Mouse (Mus musculus) cerebellum, adult 2 months (tissue): Measurements from ENCODE around the gene Mtmr14. TPM values are rescaled to one million over a fixed set of nuclear protein-coding genes. Genes with fewer than 3 reads are reported as not detected.

Source experiments
- DNase-seq, 2 experiments: peaks; one replicate each; pipeline ENCODE4 v3.0.0; 2021
- H3K27ac ChIP-seq: fragments of 200-500 bp; 2 replicates; pipeline ENCODE4 v1.5.1; 2012; ENCODE audit warnings: low read length, control low read depth, inconsistent platforms; ENCODE audit not compliant: insufficient read depth
- H3K27me3 ChIP-seq: fragments of 200-500 bp; 2 replicates; pipeline ENCODE4 v1.6.1; 2012; ENCODE audit warnings: inconsistent platforms, mild to moderate bottlenecking, low read length, moderate library complexity; ENCODE audit not compliant: control insufficient read depth, insufficient read depth
- H3K4me1 ChIP-seq: fragments of 200-500 bp; 2 replicates; pipeline ENCODE4 v1.6.1; 2011; ENCODE audit warnings: low read length; ENCODE audit not compliant: control insufficient read depth, insufficient read depth
- H3K4me3 ChIP-seq: fragments of 200-500 bp; replicated peaks from 2 replicates; pipeline ENCODE3; 2011; ENCODE audit warnings: mild to moderate bottlenecking, low read depth, low read length, control low read depth; ENCODE audit not compliant: insufficient read depth
- CTCF ChIP-seq: fragments of 200-500 bp; IDR thresholded peaks from 2 replicates; pipeline ENCODE4 v1.5.1; 2011; ENCODE audit warnings: low read depth, mild to moderate bottlenecking, control low read depth, low read length, moderate library complexity, borderline replicate concordance; ENCODE audit not compliant: insufficient read depth
- POLR2A ChIP-seq: fragments of 200-500 bp; IDR thresholded peaks from 2 replicates; pipeline ENCODE4 v1.6.1; 2011; ENCODE audit warnings: low read length, control low read depth, borderline replicate concordance; ENCODE audit not compliant: insufficient read depth
- WGBS: fragments of 180-500 bp; shearing (Covaris S2); methylation state at CpG from one replicate; pipeline ENCODE4 v1.1.7; 2018; 5-methylcytosine and 5-hydroxymethylcytosine counted together
- polyA plus RNA-seq: library from polyadenylated mRNA; depleted of rRNA; stranded (reverse); fragments of >200 nt; gene quantifications from 2 replicates; pipeline ENCODE4 v1.2.3, GENCODE M21; 2012; rRNA removed

Gene Mtmr14
- 23.8 and 24.2 TPM in 2 replicates for polyA plus RNA-seq

DNA sequence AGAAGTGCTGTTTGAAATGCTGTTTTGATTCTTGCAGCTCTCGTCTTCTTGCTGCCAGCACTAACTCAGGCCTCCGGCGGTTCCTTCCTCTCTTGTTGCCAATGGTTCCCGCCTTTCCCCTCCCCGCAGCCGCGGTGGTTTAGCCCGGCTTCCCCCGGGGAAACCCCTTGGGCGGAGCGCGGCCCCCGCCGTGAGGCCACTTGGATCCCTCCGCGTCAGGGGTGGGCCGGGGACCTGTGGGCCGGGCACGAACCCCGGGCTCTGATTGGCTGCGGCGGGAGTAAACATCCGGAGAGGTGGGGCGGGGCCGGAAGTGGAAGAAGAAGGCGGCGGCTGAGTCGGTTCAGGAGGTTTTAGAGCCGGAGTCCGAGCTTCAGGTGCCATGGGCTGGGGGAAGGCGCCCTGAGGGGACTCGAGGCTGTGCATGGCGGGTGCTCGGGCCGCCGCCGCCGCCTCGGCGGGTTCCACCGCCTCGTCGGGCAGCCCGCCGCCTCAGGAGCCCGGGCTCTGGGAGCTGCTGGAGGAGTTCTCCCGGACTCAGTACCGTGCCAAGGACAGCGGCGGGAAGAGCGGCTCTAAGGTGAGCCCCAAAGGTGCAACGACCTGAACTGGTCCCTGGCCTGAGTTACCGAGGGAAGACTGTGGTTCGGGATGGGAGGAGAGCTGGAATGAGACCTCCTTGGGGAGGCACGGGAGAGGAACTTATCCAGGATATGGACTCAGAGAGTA is at the start of gene Mtmr14:
Gene Mtmr14, plus strand, starts transcription at position 302 of the 729 bp plus-strand sequence.
- H3K4me1 ChIP-seq, result peaks cover 6% of the 10 kb centered on the region; the same call in 1 of the 2 replicates
- DNase-seq, result peak; percentile 98 to 99
- peak within 1 kb of the TSS; percentile 95 for H3K4me3 ChIP-seq
- H3K27me3 ChIP-seq, result no peaks in the 10 kb centered on the region
- WGBS, result under 1% methylated on average over 55 of the region's 55 CpGs
- H3K27ac ChIP-seq, result peak within 1 kb of the TSS; percentile 89
- TF ChIP-seq CTCF, result no peak
- peak; percentile 50; the same call in 1 of the 2 replicates for TF ChIP-seq POLR2A

DNA sequence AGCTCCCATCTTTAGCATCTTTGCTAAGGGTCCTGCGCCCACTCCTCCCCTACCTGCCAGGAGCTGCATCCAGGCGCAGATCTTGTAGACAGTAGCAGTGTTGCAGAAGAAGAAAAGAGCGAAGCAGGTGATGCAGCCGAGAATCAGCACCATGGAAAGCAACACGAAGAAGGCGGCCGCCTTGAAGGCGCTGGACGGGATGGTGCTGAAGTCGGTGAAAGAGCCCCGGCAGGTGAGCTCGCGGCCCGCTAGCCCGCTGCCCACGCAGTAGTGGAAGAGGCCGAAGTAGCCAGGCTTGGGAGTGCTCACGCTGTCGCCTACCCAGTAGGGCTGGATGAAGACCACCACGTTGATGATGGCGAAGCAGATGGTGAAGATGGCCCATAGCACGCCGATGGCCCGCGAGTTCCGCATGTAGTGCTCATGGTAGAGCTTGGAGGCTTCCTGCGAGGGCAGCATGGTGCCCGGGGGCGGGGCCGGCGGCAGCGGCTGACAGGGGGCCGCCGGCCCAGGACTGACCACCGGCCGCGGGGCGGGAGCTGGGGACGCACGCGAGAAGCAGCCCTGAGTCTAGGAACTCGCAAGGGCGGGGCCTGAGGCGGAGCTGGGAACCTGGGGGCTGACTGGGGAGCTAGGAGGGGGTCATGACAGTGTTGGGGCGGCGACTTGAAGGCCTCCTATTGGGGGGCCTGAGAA is 43.7 kb upstream of the Mtmr14 start:
- H3K27ac ChIP-seq, result no peak overlapping the region
- TF ChIP-seq CTCF (no peak), POLR2A (no peak)
- H3K4me3 ChIP-seq, result peak overlapping the region; percentile 97
- H3K4me1 ChIP-seq, result peaks cover 12% of the 10 kb centered on the region; the same call in 1 of the 2 replicates
- WGBS, result 3% methylated on average over 46 of the region's 46 CpGs
- no peaks in the 10 kb centered on the region for H3K27me3 ChIP-seq
- DNase-seq, result peak; percentile 50 to 52

DNA sequence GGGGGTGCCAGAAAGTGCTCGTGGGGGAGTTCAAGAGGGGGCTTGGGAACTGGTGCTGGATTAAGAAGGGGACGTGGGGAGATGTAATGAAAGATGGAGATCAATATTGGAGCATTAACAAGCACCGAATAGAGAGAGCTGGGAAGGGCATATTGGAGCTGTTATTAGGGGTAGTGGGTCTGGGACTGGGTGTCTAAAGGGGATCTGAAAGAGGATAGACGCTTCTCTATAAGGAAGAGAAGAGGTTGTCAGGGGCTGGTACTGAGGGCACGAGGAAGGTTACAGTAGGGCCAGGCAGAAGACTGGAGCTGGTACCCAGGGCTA is 43.2 kb upstream of the Mtmr14 start:
- peaks cover 12% of the 10 kb centered on the region; the same call in 1 of the 2 replicates for H3K4me1 ChIP-seq
- H3K4me3 ChIP-seq, result peak overlapping the region; percentile 97
- TF ChIP-seq CTCF (no peak), POLR2A (no peak)
- no peak for DNase-seq
- WGBS, result 2% methylated on average over 5 of the region's 5 CpGs
- no peak overlapping the region for H3K27ac ChIP-seq
- no peaks in the 10 kb centered on the region for H3K27me3 ChIP-seq

- 1% methylated on average over 59 of the region's 66 CpGs for WGBS
Measured at GRCm38 (mm10) chr6:113194841-113195595, 42.6 kb upstream of the Mtmr14 start, which contains the start of gene Lhfpl4. Gene Lhfpl4, minus strand, starts transcription at chr6:113195384.

GRCm38 (mm10) chr6:113195596-113195992 is 42.0 kb upstream of the Mtmr14 start:
- DNase-seq, result no peak
- TF ChIP-seq CTCF (no peak), POLR2A (no peak)
- peak overlapping the region; percentile 80 for H3K27ac ChIP-seq
- WGBS, result 3% methylated on average over 9 of the region's 9 CpGs
- peak overlapping the region; percentile 97 for H3K4me3 ChIP-seq
- H3K27me3 ChIP-seq, result no peaks in the 10 kb centered on the region
- H3K4me1 ChIP-seq, result peaks cover 12% of the 10 kb centered on the region; the same call in 1 of the 2 replicates

More at GRCm38 (mm10) chr6:113194841-113195595, 42.6 kb upstream of the Mtmr14 start, which contains the start of gene Lhfpl4:
- H3K27ac ChIP-seq, result peak within 1 kb of the TSS; percentile 80
- DNase-seq, result peak; percentile 76 to 81
- TF ChIP-seq CTCF (no peak), POLR2A (peak; percentile 64)
- peak within 1 kb of the TSS; percentile 97 for H3K4me3 ChIP-seq
- H3K4me1 ChIP-seq, result peaks cover 12% of the 10 kb centered on the region; the same call in 1 of the 2 replicates
- H3K27me3 ChIP-seq, result no peaks in the 10 kb centered on the region

DNA sequence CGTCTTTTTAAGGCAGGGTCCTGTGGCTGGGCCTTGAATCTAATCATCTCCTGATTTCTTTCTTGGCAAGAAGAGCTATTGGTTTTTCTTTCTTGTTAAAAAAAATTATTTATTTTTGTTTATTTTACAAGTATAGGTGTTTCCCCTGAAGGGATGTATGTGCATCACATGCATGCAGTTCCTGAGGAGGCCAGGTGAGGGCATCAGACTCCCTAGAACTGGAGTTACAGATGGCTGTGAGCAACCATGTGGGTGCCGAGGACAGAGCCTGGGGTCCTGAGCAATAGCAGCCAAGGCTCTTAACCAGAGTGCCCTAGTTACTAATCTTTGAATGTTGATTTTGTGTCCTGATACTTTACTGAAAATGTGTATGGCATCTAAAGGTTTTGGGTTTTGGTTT is 21.4 kb upstream of the Mtmr14 start:
- Histone ChIP-seq H3K27ac (no peak overlapping the region), H3K4me1 (no peaks in the 10 kb centered on the region), H3K4me3 (no peak overlapping the region), H3K27me3 (no peaks in the 10 kb centered on the region)
- DNase-seq, result no peak
- TF ChIP-seq POLR2A (no peak), CTCF (no peak)
- WGBS, result 71% methylated on average over 2 of the region's 2 CpGs

GRCm38 (mm10) chr6:113225798-113226197 is 11.8 kb upstream of the Mtmr14 start:
- no peak overlapping the region for H3K4me3 ChIP-seq
- no peaks in the 10 kb centered on the region for H3K27me3 ChIP-seq
- no peaks in the 10 kb centered on the region for H3K4me1 ChIP-seq
- WGBS, result 73% methylated on average over 4 of the region's 4 CpGs
- DNase-seq, result no peak
- H3K27ac ChIP-seq, result no peak overlapping the region
- TF ChIP-seq CTCF (no peak), POLR2A (no peak)
